Mouse (Mus musculus) megakaryocyte, adult 5-6 weeks (primary cell): ENCODE measurements around the gene Trpm3. TPM values are rescaled to one million over a fixed set of nuclear protein-coding genes. Genes with fewer than 3 reads are reported as not detected.
"Not testable (repeated sequence)": the region's sequence is repeated elsewhere in the genome, so short reads cannot be mapped to it uniquely, and the experiment has no call there.

Experiments used
- ATAC-seq: 2 replicates; pipeline ENCODE4 v1.8.0; 2016; ENCODE audit warnings: mild to moderate bottlenecking, inconsistent platforms; ENCODE audit not compliant: poor library complexity, severe bottlenecking
- total RNA-seq, 2 experiments: library from RNA; stranded (forward) in 1 of 2; stranded (reverse) in 1 of 2; fragments of 153-499, 151-499 nt in 1 of 2; fragments of 221-1000, 200-1000 nt in 1 of 2; gene quantifications; 2 replicates each; pipeline versions ENCODE4 v1.2.3 to v1.2.4; 2015 to 2017

Trpm3 gene
- total RNA-seq, 2 experiments from 2014 or later = 0.04 TPM; not detected in 1

GRCm38 (mm10) chr19:23023316-23023960 lies 884.6 kb downstream of the Trpm3 start:
- ATAC-seq = no peak

GRCm38 (mm10) chr19:23024821-23025220 lies 886.0 kb downstream of the Trpm3 start:
- ATAC-seq = no peak

- ATAC-seq = no peak
Observed at GRCm38 (mm10) chr19:23026427-23026826, 887.6 kb downstream of the Trpm3 start.

GRCm38 (mm10) chr19:23028283-23028682 lies 889.4 kb downstream of the Trpm3 start:
- ATAC-seq = peak; percentile 76

- ATAC-seq = not testable (repeated sequence)
Observed at GRCm38 (mm10) chr19:23033343-23033742, 894.5 kb downstream of the Trpm3 start.

GRCm38 (mm10) chr19:23034117-23034516 lies 895.3 kb downstream of the Trpm3 start:
- ATAC-seq = no peak; the same call in 1 of the 2 replicates

GRCm38 (mm10) chr19:23034933-23035332 lies 896.1 kb downstream of the Trpm3 start:
- ATAC-seq = no peak

- ATAC-seq = no peak
Observed at GRCm38 (mm10) chr19:23035786-23036185, 896.9 kb downstream of the Trpm3 start.

- no peak for ATAC-seq
Observed at GRCm38 (mm10) chr19:23036782-23037477, 898.1 kb downstream of the Trpm3 start.

- no peak for ATAC-seq
Observed at GRCm38 (mm10) chr19:23037499-23037898, 898.7 kb downstream of the Trpm3 start.

- no peak for ATAC-seq
Observed at GRCm38 (mm10) chr19:23038321-23038720, 899.5 kb downstream of the Trpm3 start.

- ATAC-seq = no peak
Observed at GRCm38 (mm10) chr19:23041483-23042167, 902.8 kb downstream of the Trpm3 start.

GRCm38 (mm10) chr19:23042168-23042733 lies 903.4 kb downstream of the Trpm3 start:
- ATAC-seq = no peak

- ATAC-seq = no peak
Observed at GRCm38 (mm10) chr19:23043699-23044098, 904.9 kb downstream of the Trpm3 start.
